Mouse (Mus musculus): ENCODE data around the gene 5730596B20Rik.

The 5730596B20Rik gene

DNA sequence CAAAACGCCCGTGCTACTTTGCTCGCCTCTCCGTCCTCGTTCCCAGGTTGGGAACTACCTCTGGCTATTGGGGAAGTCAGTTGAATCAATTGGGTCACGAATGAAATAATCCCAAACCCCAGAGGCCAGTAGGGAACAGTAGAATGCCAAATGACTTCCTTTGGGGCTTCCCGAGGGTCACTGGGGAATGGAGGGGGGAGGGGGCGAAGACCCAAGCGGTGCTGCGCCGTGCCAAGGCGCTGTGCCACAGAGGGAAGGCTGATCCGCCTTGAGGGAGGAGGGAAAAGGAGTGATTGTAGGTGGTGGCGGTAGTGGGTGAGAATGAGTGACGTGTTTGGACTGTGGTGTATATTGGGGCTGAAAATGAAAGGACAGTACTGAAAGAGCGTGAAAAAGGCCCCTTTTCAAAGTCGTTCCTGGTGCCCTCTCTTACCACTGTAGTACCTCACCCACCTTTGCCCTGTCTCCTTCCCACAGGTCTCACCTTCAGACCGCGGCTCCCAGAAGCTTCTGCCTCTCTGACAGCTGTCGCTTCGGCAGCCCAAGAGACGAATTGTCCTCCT, 35.3 kb downstream of the 5730596B20Rik start:
- DNase-seq (ENCODE audit: low read depth, low spot score) = no peak

DNA sequence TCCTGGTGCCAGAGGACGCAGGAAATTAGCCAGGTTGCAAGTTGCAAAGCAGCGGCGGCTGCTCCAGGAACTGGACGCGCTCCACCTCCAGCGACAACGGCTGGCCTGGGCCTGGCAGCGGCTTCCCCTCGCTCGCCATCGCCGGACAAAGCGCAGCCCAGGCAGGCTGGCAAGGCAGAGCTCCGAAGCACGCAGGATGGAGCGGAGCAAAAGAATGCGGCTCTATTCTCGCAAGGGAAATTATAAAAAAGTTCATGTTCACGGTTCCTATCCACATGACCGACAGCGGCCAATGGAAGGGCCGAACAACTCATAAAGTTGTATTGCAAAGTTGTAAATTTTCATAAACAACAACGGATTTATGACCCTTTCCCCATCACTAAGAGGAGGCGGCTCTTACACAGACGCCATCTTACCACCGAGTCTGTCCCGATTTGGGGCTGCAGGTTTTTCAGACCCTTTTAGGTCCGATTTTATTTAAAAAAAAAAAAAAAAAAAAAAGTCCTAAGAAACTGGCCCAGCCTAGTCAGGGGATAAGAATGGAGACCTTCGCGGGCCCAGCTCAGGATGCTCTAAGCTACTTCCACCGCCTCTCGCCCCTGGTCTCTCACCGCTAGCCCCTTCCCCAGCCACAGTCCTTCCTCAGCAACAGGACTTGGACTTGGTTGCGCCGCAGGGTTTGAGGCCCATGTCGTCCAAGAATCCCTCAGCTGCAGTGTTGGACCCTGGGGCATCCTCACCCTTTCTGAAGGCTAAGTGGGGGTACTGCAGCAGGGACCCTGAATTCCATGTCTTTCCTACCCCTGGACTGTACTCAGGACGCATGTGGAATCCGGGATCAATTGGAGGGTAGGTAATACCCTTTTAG, 36.1 kb downstream of the 5730596B20Rik start, which contains the start of the genes Hoxa3 and Gm28308:
Gene Hoxa3, minus strand, starts transcription at position 218 of the 868 bp plus-strand sequence.
Gene Gm28308, minus strand, starts transcription at position 221 of the 868 bp plus-strand sequence.
- DNase-seq (ENCODE audit: low read depth, low spot score) = no peak

- DNase-seq (ENCODE audit: low read depth, low spot score) = no peak
Observed at GRCm38 (mm10) chr6:52214271-52214670, 37.0 kb downstream of the 5730596B20Rik start.

DNA sequence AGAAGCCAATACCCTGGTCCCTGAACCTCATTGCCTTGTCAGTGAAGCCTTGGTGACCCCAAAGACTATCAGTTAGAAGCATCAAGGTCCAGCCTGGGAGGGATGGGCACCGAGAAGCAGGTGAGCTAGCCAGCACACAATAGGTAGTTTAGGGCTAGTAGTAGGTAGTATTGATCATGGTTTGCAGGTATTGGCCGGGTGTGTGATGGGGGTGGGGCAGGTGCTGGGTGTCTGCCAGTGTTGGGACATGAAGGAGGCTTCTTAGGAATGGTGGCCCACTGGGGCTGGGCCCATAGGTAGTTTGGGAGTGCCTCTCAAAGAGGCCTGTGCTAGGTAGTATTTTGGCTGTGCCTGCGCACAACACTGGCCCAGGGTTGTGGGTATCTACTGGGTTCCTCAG, 37.8 kb downstream of the 5730596B20Rik start:
- DNase-seq (ENCODE audit: low read depth, low spot score) = no peak

DNA sequence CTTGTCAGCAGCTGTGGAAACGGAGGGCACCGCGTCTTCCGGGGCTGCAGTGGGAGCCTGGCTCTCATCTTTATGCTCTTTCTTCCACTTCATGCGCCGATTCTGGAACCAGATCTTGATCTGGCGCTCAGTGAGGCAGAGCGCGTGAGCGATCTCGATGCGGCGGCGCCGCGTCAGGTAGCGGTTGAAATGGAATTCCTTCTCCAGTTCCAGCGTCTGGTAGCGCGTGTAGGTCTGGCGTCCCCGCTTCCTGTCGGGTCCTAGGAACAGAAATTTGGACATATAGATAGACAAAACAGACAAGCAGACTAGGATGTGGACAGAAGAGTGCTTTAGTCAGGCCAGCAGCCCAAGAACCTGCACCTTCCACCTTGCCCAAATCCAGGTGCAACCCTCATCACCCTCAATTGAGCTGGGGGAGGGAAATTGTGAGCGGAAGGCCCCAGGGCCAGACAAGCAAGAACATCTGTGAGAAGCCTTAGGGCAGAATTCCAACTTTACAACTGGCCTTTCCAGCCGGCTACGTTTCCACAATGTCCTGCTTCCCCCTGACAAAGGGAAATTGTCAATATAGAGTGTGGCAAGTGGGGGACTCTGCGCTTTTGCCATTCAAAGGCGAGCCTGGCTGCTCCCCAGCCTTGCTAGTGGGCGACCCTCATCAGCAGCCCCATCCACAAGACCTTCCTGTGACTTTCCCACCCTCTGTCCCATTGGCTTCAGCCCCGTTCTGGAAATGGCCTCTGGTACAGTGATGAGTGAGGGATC, 38.7 kb downstream of the 5730596B20Rik start:
- DNase-seq (ENCODE audit: low read depth, low spot score) = no peak

GRCm38 (mm10) chr6:52216691-52217458, 39.6 kb downstream of the 5730596B20Rik start:
- DNase-seq (ENCODE audit: low read depth, low spot score) = no peak

GRCm38 (mm10) chr6:52217459-52217768, 40.1 kb downstream of the 5730596B20Rik start:
- no peak for DNase-seq (ENCODE audit: low read depth, low spot score)

GRCm38 (mm10) chr6:52217895-52218642, 40.8 kb downstream of the 5730596B20Rik start:
- no peak for DNase-seq (ENCODE audit: low read depth, low spot score)

- no peak for DNase-seq (ENCODE audit: low read depth, low spot score)
Observed at GRCm38 (mm10) chr6:52218643-52219215, 41.4 kb downstream of the 5730596B20Rik start.

DNA sequence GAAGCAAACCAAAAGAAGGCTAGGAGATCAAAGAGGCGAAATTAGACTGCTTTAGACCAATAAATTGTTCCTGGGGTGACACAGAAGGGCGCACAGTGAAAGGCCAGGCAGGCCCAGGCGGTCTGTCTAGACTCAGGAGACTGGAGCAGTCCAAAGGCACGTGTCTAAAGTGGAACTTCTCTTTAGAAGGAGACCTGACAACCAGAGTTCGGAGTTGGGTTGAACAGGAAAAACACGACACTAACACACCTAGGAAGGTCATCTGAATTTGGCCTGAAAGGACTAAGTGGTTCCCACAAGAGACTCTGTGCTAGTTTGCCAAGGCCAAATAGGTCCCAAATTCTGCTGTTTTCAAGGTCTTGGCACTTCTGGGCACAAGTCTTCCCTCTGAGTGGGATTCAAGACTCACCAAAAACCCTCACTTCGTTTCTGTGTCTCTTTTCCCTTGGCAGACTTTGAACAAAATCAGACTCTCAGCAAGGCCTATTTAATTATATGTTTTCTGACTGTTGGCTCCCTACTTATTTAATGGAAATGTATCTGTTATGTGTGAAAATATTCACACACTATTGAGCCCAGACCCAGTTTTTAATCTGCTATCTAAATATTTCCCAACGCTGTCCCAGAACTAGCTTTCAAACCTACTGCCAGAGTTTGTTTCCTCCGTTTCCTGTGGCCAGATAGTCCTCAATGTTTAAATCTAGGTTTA, 42.1 kb downstream of the 5730596B20Rik start:
- DNase-seq (ENCODE audit: low read depth, low spot score) = no peak

DNA sequence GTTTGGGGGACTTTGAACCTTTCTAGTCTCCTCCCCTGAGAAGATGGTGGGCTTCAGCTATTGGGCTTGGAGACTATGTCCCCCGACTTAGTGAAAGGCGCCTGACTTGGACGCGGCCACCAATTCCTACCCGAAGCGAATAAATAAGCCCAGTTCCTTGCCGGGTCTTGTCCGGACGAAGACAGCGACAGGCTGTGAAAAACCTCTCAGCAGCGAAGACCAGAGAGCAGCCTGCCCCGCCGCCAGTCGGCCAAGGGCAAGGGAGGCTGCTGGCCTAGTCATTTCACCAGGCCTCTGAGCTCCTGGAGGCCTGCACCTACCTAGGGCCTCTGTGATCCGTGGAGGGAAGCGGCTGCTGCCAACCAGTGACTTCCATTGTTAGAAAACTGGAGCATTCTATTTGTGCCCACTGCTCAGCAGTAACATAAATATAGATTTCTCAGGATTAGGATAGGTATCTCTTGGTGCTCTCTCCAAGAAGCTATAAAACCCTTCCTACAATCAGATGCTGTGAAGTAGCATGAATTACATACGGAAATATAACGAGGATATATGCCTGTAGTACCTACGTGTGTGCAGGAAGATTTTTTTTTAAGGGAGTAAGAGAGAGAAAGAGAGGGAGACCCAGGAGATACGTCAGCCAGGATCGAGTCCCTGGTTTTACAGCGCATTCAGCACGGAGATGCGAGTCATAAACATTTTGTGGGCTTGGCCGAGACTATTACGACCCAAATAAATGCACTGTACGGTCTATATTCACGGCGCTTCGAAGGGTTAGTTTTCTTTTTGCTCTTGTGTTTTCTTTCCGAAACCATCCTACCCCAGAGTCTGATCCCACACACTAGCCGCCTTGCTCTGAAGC, 42.9 kb downstream of the 5730596B20Rik start:
- no peak for DNase-seq (ENCODE audit: low read depth, low spot score)

GRCm38 (mm10) chr6:52220865-52221310, 43.6 kb downstream of the 5730596B20Rik start:
- no peak for DNase-seq (ENCODE audit: low read depth, low spot score)

DNA sequence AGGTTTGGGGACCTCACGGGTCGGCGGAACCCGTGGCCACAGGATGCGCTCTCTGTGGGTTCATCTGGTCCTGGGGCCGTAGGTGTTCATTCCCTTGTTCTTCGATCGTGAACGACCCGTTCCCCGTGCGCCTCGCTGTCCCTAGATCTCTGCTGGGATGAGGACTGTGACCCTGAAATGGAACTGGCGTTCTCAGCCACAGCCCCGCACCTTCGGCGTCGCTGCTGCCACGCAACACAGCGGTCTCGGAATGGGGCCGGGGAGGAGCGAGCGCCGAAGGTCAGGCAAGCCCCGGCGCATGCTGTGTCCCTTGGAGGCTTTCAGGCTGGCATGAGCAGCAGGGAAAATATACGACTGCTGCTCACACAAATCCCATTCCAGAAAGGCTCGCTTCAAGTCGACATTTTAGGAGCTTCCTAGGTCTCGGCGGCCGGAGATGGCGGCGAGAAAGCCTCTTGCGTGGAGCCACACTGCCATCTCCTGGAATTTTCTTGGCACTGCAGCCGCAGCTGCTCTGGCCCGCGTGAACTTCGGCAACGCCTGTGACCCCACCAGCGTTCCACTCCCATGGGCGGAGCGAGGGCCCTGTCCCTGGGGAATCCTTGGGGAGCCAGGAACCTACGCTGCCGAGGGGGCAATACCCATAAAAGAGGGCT, 44.2 kb downstream of the 5730596B20Rik start, which contains the start of gene Hoxa7:
Gene Hoxa7, minus strand, starts transcription at position 518 of the 656 bp plus-strand sequence.
- peak; percentile 86 for DNase-seq (ENCODE audit: low read depth, low spot score)

GRCm38 (mm10) chr6:52221993-52222685, 44.8 kb downstream of the 5730596B20Rik start:
- DNase-seq (ENCODE audit: low read depth, low spot score) = no peak

GRCm38 (mm10) chr6:52222729-52223128, 45.4 kb downstream of the 5730596B20Rik start:
- DNase-seq (ENCODE audit: low read depth, low spot score) = no peak

GRCm38 (mm10) chr6:52223939-52224760, 46.9 kb downstream of the 5730596B20Rik start:
- no peak for DNase-seq (ENCODE audit: low read depth, low spot score)
